Mouse (Mus musculus) A20 (cell line): ENCODE measurements around the gene Slc4a1.
"Not testable (repeated sequence)": the region's sequence is repeated elsewhere in the genome, so short reads cannot be mapped to it uniquely, and the experiment has no call there.

Experiments
- DNase-seq: peaks from one replicate; pipeline ENCODE4 v3.0.0-alpha.2; 2011; ENCODE audit warnings: low read depth, low spot score

The Slc4a1 gene

GRCm38 (mm10) chr11:102399107-102399506 lies 33.1 kb upstream of the Slc4a1 start:
- no peak for DNase-seq

- DNase-seq = no peak
Measured at GRCm38 (mm10) chr11:102398007-102398825, 32.2 kb upstream of the Slc4a1 start.

GRCm38 (mm10) chr11:102396671-102397141 lies 30.7 kb upstream of the Slc4a1 start:
- no peak for DNase-seq

- DNase-seq = no peak
Measured at GRCm38 (mm10) chr11:102396263-102396662, 30.3 kb upstream of the Slc4a1 start.

- DNase-seq = no peak
Measured at GRCm38 (mm10) chr11:102395250-102395649, 29.2 kb upstream of the Slc4a1 start.

GRCm38 (mm10) chr11:102394421-102395124 lies 28.6 kb upstream of the Slc4a1 start:
- DNase-seq = no peak

GRCm38 (mm10) chr11:102393719-102394420 lies 27.9 kb upstream of the Slc4a1 start:
- no peak for DNase-seq

GRCm38 (mm10) chr11:102393238-102393634 lies 27.2 kb upstream of the Slc4a1 start, which contains the start of gene Rundc3a:
TSS of gene Rundc3a (plus strand) at chr11:102393403.
- DNase-seq = peak; percentile 78

- DNase-seq = no peak
Measured at GRCm38 (mm10) chr11:102392441-102393237, 26.6 kb upstream of the Slc4a1 start.

- not testable (repeated sequence) for DNase-seq
Measured at GRCm38 (mm10) chr11:102389436-102389835, 23.4 kb upstream of the Slc4a1 start.

GRCm38 (mm10) chr11:102386121-102386520 lies 20.1 kb upstream of the Slc4a1 start:
- no peak for DNase-seq

- no peak for DNase-seq
Measured at GRCm38 (mm10) chr11:102385075-102385474, 19.1 kb upstream of the Slc4a1 start.

GRCm38 (mm10) chr11:102384418-102384817 lies 18.4 kb upstream of the Slc4a1 start:
- DNase-seq = no peak

- no peak for DNase-seq
Measured at GRCm38 (mm10) chr11:102383365-102384136, 17.5 kb upstream of the Slc4a1 start.

GRCm38 (mm10) chr11:102382794-102383193 lies 16.8 kb upstream of the Slc4a1 start:
- DNase-seq = no peak

GRCm38 (mm10) chr11:102381341-102382100 lies 15.5 kb upstream of the Slc4a1 start:
- DNase-seq = no peak

GRCm38 (mm10) chr11:102380091-102380490 lies 14.1 kb upstream of the Slc4a1 start:
- DNase-seq = no peak

GRCm38 (mm10) chr11:102377186-102377585 lies 11.2 kb upstream of the Slc4a1 start:
- peak; percentile 45 for DNase-seq

- DNase-seq = no peak
Measured at GRCm38 (mm10) chr11:102376196-102376835, 10.3 kb upstream of the Slc4a1 start.
